ENCODE assay signal across 23 mouse cellular contexts in genomic region chr11:73260457-73260856, GRCm38 (mm10). TPM values are rescaled to one million over a fixed set of nuclear protein-coding genes. Genes with fewer than 3 reads are reported as not detected.
DNase-seq lines count a peak whose midpoint lies in the region; TF ChIP-seq lines count a peak whose summit lies in the region.
"Had no signal": no experiment of that assay in that cellular context is flagged by ENCODE, and none has a peak within 500 bp of the region (broad histone marks: within the 10 kb centered on the region; RNA-seq: fewer than 3 reads in every experiment).

No protein-coding gene starts in this region.

- no peak overlapping the region for H3K4me3 ChIP-seq in ES-E14 (ENCODE audit: insufficient read depth in 1 of 2, low read depth in 1 of 2, low read length in 2 of 2, poor library complexity in 1 of 2, severe bottlenecking in 1 of 2)

- H3K9ac ChIP-seq in ES-E14 (ENCODE audit: insufficient read depth, low read depth, low read length, poor library complexity, severe bottlenecking) = no peak overlapping the region

- no peaks in the 10 kb centered on the region for H3K36me3 ChIP-seq in ES-E14 (ENCODE audit: control insufficient read depth, insufficient read depth, low read length, poor library complexity, severe bottlenecking)
- H3K36me3 ChIP-seq: G1E had no signal

- in situ Hi-C loops in ES-E14 (cut with MboI; ENCODE audit: low sequenced_read_pairs in 2 of 2, unreplicated experiment in 2 of 2) = no loop called here

- H3K9me3 ChIP-seq in ES-E14 (ENCODE audit: control insufficient read depth, insufficient read depth, low read depth, low read length) = no peaks in the 10 kb centered on the region
- H3K9me3 ChIP-seq: G1E had no signal

- H3K27ac ChIP-seq in ES-E14 (ENCODE audit: insufficient read depth, low read depth, low read length, poor library complexity, severe bottlenecking) = peak overlapping the region; percentile 28; the same call in 1 of the 2 replicates

- no peaks in the 10 kb centered on the region for H3K4me1 ChIP-seq in ES-E14 (ENCODE audit: control insufficient read depth in 2 of 2, insufficient read depth in 2 of 2, low read length in 2 of 2, poor library complexity in 1 of 2)

- intact Hi-C loops in gastrocnemius, postnatal 36 days (cut with DNase I) = no loop called here

- no peak for DNase-seq in ES-E14 (ENCODE audit: low read depth, low spot score)
- peak; percentile 78 for DNase-seq in fat pad, adult 2 months (ENCODE audit: extremely low read depth, low read depth, low spot score)
- DNase-seq in gonadal fat pad, adult 2 months (ENCODE audit: low read depth) = peak; percentile 83
- no peak for DNase-seq in gastrocnemius, postnatal 36 days
- no peak for DNase-seq in layer of hippocampus, adult 11-12 months (ENCODE audit: low spot score)
- DNase-seq in lung, adult 18-20 months = no peak
- DNase-seq: adrenal gland, adult 2 months; adrenal gland, adult 8-10 months; adrenal gland, postnatal 10 days; adrenal gland, postnatal 14 days; adrenal gland, postnatal 25 days; adrenal gland, postnatal 36 days; B cell, adult 2 months; cerebellum, adult 11 months; cerebellum, adult 11-12 months; cerebellum, adult 18-20 months; cerebellum, adult 2 months had no signal

TF ChIP-seq in ES-E14, 5 proteins besides CTCF, POLR2A, EP300 and RAD21:
- TF ChIP-seq ZC3H11A (IDR thresholded peaks at IDR 0.05; ENCODE audit: borderline replicate concordance, low read depth, low read length) (no peak), ZNF384 (IDR thresholded peaks at IDR 0.05; ENCODE audit: low read depth, low read length) (no peak), CHD2 (IDR thresholded peaks at IDR 0.05; ENCODE audit: low read depth, low read length) (no peak), HCFC1 (IDR thresholded peaks at IDR 0.05; ENCODE audit: borderline replicate concordance, insufficient read depth, low read length) (no peak), MAFK (IDR thresholded peaks at IDR 0.05; ENCODE audit: insufficient read depth, low read depth, low read length) (no peak)

RNA-seq across cellular contexts. Expression of gene Trpv3, which starts 6.7 kb away (rescaled TPM):
- total RNA-seq in ES-E14 (2012; rRNA removed) = 0.16 and 0.54 TPM in 2 replicates
- polyA plus RNA-seq in gonadal fat pad, adult 2 months (2012; rRNA removed) = 0.18 and 0.25 TPM in 2 replicates
- not detected for total RNA-seq in gastrocnemius, postnatal 36 days (2021)
- total RNA-seq: CH12.LX, MEL had no signal
- polyA plus RNA-seq: G1E had no signal

RNA-seq across cellular contexts. Expression of gene Trpv1, which starts 26.4 kb away (rescaled TPM):
- 0.16 and 0.22 TPM in 2 replicates for total RNA-seq in ES-E14 (2012; rRNA removed)
- 3.6 and 4.5 TPM in 2 replicates for polyA plus RNA-seq in gonadal fat pad, adult 2 months (2012; rRNA removed)
- under 1 TPM; 0.15 TPM for total RNA-seq in gastrocnemius, postnatal 36 days (2021)
- total RNA-seq: adrenal gland, postnatal 14 days; G1E; MEL had no signal
- polyA plus RNA-seq: activated CD4-positive, CD25-positive, alpha-beta regulatory T cell, adult 4 months; CD4-positive, CD25-positive, alpha-beta regulatory T cell, adult 4 months; G1E; Patski had no signal

Comparison
In these comparisons a context has a peak if more than half of its experiments do, and no peak if none do; other contexts are left out.
1. DNase-seq: peak in fat pad, adult 2 months (single experiment) and gonadal fat pad, adult 2 months (single experiment); none in ES-E14 (single experiment), gastrocnemius, postnatal 36 days (0 of 2), layer of hippocampus, adult 11-12 months (single experiment) and lung, adult 18-20 months (0 of 2).